8 mouse cellular contexts compared by ENCODE assay signal in the genomic region with DNA sequence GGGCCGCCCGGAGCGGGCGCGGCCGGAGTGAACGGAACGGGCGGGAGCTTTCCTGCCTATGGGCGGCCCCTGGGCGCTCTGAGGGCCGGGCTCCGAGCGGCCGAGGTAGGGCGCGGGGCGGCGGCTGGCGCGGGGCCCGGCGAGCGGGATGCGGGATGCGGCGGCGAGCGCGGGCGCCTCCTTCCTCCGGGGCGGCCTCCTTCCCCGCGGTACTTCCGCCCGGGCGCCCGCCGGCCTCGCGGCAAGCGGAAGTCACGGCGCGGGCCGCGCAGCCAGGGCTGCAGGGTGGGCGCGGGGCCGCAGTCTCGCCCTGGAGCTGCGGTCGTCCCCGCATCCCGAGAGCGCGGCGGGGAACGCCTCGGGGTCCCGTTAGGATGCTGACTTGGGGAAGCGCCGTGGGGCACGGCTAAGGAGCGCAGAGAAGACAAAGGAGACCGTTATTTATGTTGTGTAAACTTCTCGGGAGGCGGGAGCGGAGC. TPM values are rescaled to one million over a fixed set of nuclear protein-coding genes. Genes with fewer than 3 reads are reported as not detected.
A peak's percentile ranks its signal among the peaks of the same experiment; 100 is the strongest.
DNase-seq lines count a peak whose midpoint lies in the region; ATAC-seq and TF ChIP-seq lines count a peak whose summit lies in the region.

No protein-coding gene starts in this region.

- 0 out of 2 replicates have a peak, but pooled peaks cover 3% of the 10 kb centered on the region for H3K36me3 ChIP-seq in hindbrain, embryonic 12.5 days
- H3K36me3 ChIP-seq in lung, embryonic 15.5 days = peaks cover under 1% of the 10 kb centered on the region; the same call in 1 of the 2 replicates

- peak overlapping the region; percentile 72 for H3K4me2 ChIP-seq in hindbrain, embryonic 12.5 days (replicated peaks)
- H3K4me2 ChIP-seq in lung, embryonic 15.5 days = peak overlapping the region; percentile 83

- H3K4me3 ChIP-seq in cerebellum, adult 2 months (replicated peaks; ENCODE audit: insufficient read depth, low read depth, low read length) = peak overlapping the region; percentile 68
- H3K4me3 ChIP-seq in hindbrain, embryonic 12.5 days = peak overlapping the region; percentile 99
- peak overlapping the region; percentile 100 for H3K4me3 ChIP-seq in lung, embryonic 15.5 days

- no peaks in the 10 kb centered on the region for H3K9me3 ChIP-seq in hindbrain, embryonic 12.5 days (replicated peaks)
- no peaks in the 10 kb centered on the region for H3K9me3 ChIP-seq in lung, embryonic 15.5 days

- TF ChIP-seq CTCF in cerebellum, adult 2 months (IDR thresholded peaks at IDR 0.05; ENCODE audit: borderline replicate concordance, insufficient read depth, low read depth, low read length) = no peak

- no peak for TF ChIP-seq POLR2A in cerebellum, adult 2 months (IDR thresholded peaks at IDR 0.05; ENCODE audit: borderline replicate concordance, insufficient read depth, low read length)

- DNase-seq in cerebellum, adult 2 months = no peak
- no peak for DNase-seq in cerebellum, postnatal 14 days
- peak; percentile 11 to 46 for DNase-seq in urinary bladder, adult 18-20 months (ENCODE audit: low spot score in 2 of 2)
- DNase-seq in urinary bladder, postnatal 4 days (ENCODE audit: low spot score in 2 of 2) = no peak
- peak; percentile 53 to 55 for DNase-seq in spleen, postnatal 36 days (ENCODE audit: low spot score in 2 of 2)
- DNase-seq in layer of hippocampus, postnatal 10 days (ENCODE audit: low spot score in 2 of 2) = no peak

- H3K9ac ChIP-seq in hindbrain, embryonic 12.5 days = peak overlapping the region; percentile 100
- H3K9ac ChIP-seq in lung, embryonic 15.5 days = peak overlapping the region; percentile 100

- WGBS in cerebellum, adult 2 months = under 1% methylated on average over 64 of the region's 70 CpGs
- under 1% methylated on average over 64 of the region's 70 CpGs for WGBS in hindbrain, embryonic 12.5 days
- WGBS in lung, embryonic 15.5 days = under 1% methylated on average over 65 of the region's 70 CpGs

- H3K27ac ChIP-seq in cerebellum, adult 2 months (ENCODE audit: insufficient read depth, low read length) = peak overlapping the region; percentile 60
- peak overlapping the region; percentile 99 for H3K27ac ChIP-seq in hindbrain, embryonic 12.5 days
- H3K27ac ChIP-seq in lung, embryonic 15.5 days = peak overlapping the region; percentile 99

- peak; percentile 82 for ATAC-seq in hindbrain, embryonic 12.5 days (ENCODE audit: low FRiP score)
- peak; percentile 69 for ATAC-seq in lung, embryonic 15.5 days (ENCODE audit: borderline replicate concordance, extremely low read depth, low FRiP score, low TSS enrichment)

- peaks cover 5% of the 10 kb centered on the region; the same call in 1 of the 2 replicates for H3K4me1 ChIP-seq in cerebellum, adult 2 months (ENCODE audit: control insufficient read depth, insufficient read depth, low read length)
- H3K4me1 ChIP-seq in hindbrain, embryonic 12.5 days = peaks cover 23% of the 10 kb centered on the region
- peaks cover 23% of the 10 kb centered on the region for H3K4me1 ChIP-seq in lung, embryonic 15.5 days

- H3K27me3 ChIP-seq in cerebellum, adult 2 months (ENCODE audit: control insufficient read depth, insufficient read depth, low read length) = no peaks in the 10 kb centered on the region
- no peaks in the 10 kb centered on the region for H3K27me3 ChIP-seq in hindbrain, embryonic 12.5 days
- H3K27me3 ChIP-seq in lung, embryonic 15.5 days = no peaks in the 10 kb centered on the region

RNA-seq across cellular contexts. Expression of a gene that starts 0.4 kb away (rescaled TPM):
- 63.4 and 72.9 TPM in 2 replicates for polyA plus RNA-seq in cerebellum, adult 2 months (2012; rRNA removed)
- 74.6 and 78.4 TPM in 2 replicates for polyA plus RNA-seq in hindbrain, embryonic 12.5 days (2016; fragmentation: Nextera tagmentation; extraction: Ambion mirVana)
- polyA plus RNA-seq in lung, embryonic 15.5 days (2015; fragmentation: Nextera tagmentation; extraction: Ambion mirVana) = 59.3 and 64.9 TPM in 2 replicates
- 10 to 100 TPM; 82.3 to 83.3 TPM for total RNA-seq in layer of hippocampus, postnatal 10 days (2021)

RNA-seq across cellular contexts. Expression of a gene that starts 21.2 kb away (rescaled TPM):
- 74.3 and 74.9 TPM in 2 replicates for polyA plus RNA-seq in cerebellum, adult 2 months (2012; rRNA removed)
- polyA plus RNA-seq in hindbrain, embryonic 12.5 days (2016; fragmentation: Nextera tagmentation; extraction: Ambion mirVana) = 105 and 110 TPM in 2 replicates
- 93.0 TPM in 2 replicates for polyA plus RNA-seq in lung, embryonic 15.5 days (2015; fragmentation: Nextera tagmentation; extraction: Ambion mirVana)
- total RNA-seq in layer of hippocampus, postnatal 10 days (2021) = 10 to 100 TPM; 58.3 to 61.4 TPM

RNA-seq across cellular contexts. Expression of a gene that starts 33.9 kb away (rescaled TPM):
- 38.0 and 40.0 TPM in 2 replicates for polyA plus RNA-seq in cerebellum, adult 2 months (2012; rRNA removed)
- 32.1 and 34.1 TPM in 2 replicates for polyA plus RNA-seq in hindbrain, embryonic 12.5 days (2016; fragmentation: Nextera tagmentation; extraction: Ambion mirVana)
- polyA plus RNA-seq in lung, embryonic 15.5 days (2015; fragmentation: Nextera tagmentation; extraction: Ambion mirVana) = 57.9 and 60.5 TPM in 2 replicates
- total RNA-seq in layer of hippocampus, postnatal 10 days (2021) = 10 to 100 TPM; 28.3 to 36.1 TPM

RNA-seq across cellular contexts. Expression of a gene that starts 58.5 kb away (rescaled TPM):
- 55.3 and 58.6 TPM in 2 replicates for polyA plus RNA-seq in cerebellum, adult 2 months (2012; rRNA removed)
- polyA plus RNA-seq in hindbrain, embryonic 12.5 days (2016; fragmentation: Nextera tagmentation; extraction: Ambion mirVana) = 41.1 and 41.2 TPM in 2 replicates
- polyA plus RNA-seq in lung, embryonic 15.5 days (2015; fragmentation: Nextera tagmentation; extraction: Ambion mirVana) = 29.0 and 31.6 TPM in 2 replicates
- 10 to 100 TPM; 49.4 to 55.2 TPM for total RNA-seq in layer of hippocampus, postnatal 10 days (2021)

Comparison
In these comparisons a context has a peak if more than half of its experiments do, and no peak if none do; other contexts are left out.
1. DNase-seq: peak in urinary bladder, adult 18-20 months (2 of 2) and spleen, postnatal 36 days (2 of 2); none in cerebellum, adult 2 months (0 of 2), cerebellum, postnatal 14 days (0 of 2), urinary bladder, postnatal 4 days (0 of 2) and layer of hippocampus, postnatal 10 days (0 of 2).
2. Peak in every context shown above with its lines, with median percentiles within 50 percentile points of each other: H3K27ac ChIP-seq and H3K4me3 ChIP-seq.